Mouse (Mus musculus) neural tube, embryonic 12.5 days (tissue): ENCODE results near the gene Hivep3. TPM values are rescaled to one million over a fixed set of nuclear protein-coding genes. Genes with fewer than 3 reads are reported as not detected.

Experiments used
- ATAC-seq: fragments of 200-750 bp; cut with Nextera tagmentation; 2 replicates; pipeline ENCODE4 v1.8.0; 2017; ENCODE audit warnings: low read depth, mild to moderate bottlenecking, moderate TSS enrichment, moderate library complexity; ENCODE audit not compliant: low FRiP score
- H3K27ac ChIP-seq: fragments of 300-500 bp; sonication (generic); 2 replicates; pipeline ENCODE4 v1.5.1; 2016
- H3K27me3 ChIP-seq: fragments of 300-500 bp; sonication (generic); replicated peaks from 2 replicates; pipeline ENCODE4 v1.6.1; 2016; ENCODE audit warnings: mild to moderate bottlenecking
- H3K36me3 ChIP-seq: fragments of 300-500 bp; sonication (generic); 2 replicates; pipeline ENCODE4 v1.6.1; 2016; ENCODE audit warnings: mild to moderate bottlenecking
- H3K4me1 ChIP-seq: fragments of 300-500 bp; sonication (generic); 2 replicates; pipeline ENCODE4 v1.6.1; 2016
- H3K4me2 ChIP-seq: fragments of 300-500 bp; sonication (generic); replicated peaks from 2 replicates; pipeline ENCODE4 v1.6.1; 2016; ENCODE audit warnings: mild to moderate bottlenecking
- H3K4me3 ChIP-seq: fragments of 300-500 bp; sonication (generic); 2 replicates; pipeline ENCODE4 v1.5.1; 2016
- H3K9ac ChIP-seq: fragments of 300-500 bp; sonication (generic); 2 replicates; pipeline ENCODE4 v1.6.1; 2016; ENCODE audit warnings: mild to moderate bottlenecking
- H3K9me3 ChIP-seq: fragments of 300-500 bp; sonication (generic); 2 replicates; pipeline ENCODE4 v1.6.1; 2016; ENCODE audit warnings: mild to moderate bottlenecking
- WGBS: fragments of 180-500 bp; shearing (Covaris S2); methylation state at CpG from one replicate; pipeline ENCODE4 v1.1.7; 2016; 5-methylcytosine and 5-hydroxymethylcytosine counted together
- polyA plus RNA-seq: library from polyadenylated mRNA; unstranded; fragments of >200 nt; fragmentation: Nextera tagmentation; extraction: Ambion mirVana; gene quantifications from 2 replicates; pipeline ENCODE4 v1.2.1, GENCODE M21; 2016

Hivep3 gene
- polyA plus RNA-seq, 1 experiment from 2014 or later = 11.9 TPM

DNA sequence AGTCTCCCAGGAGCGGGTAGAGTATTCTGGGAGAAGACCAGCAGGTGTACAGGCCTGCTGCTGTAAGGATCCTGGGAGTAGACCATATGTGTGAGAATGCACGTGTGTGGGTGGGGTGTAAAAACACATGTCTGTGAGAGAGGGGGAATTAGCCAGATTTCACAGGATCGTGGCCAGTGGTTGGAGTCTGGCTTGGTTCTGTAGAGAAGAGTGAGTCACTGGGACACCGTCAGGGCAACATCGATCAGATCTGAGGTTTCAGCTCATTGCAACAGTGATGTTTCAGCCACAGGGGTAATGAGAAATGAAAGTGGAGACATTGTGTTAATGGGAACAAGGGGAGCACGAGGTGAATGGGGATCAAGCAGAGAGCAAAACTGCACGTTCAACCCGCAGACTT, 189.4 kb downstream of the Hivep3 start:
- H3K27ac ChIP-seq = no peak overlapping the region
- H3K27me3 ChIP-seq = no peaks in the 10 kb centered on the region
- no peak for ATAC-seq
- no peak overlapping the region for H3K4me3 ChIP-seq
- peaks cover 4% of the 10 kb centered on the region; the same call in 1 of the 2 replicates for H3K9me3 ChIP-seq
- H3K36me3 ChIP-seq = no peaks in the 10 kb centered on the region
- 93% methylated on average over 8 of the region's 8 CpGs for WGBS
- no peak overlapping the region for H3K9ac ChIP-seq
- no peaks in the 10 kb centered on the region for H3K4me1 ChIP-seq
- H3K4me2 ChIP-seq = no peak overlapping the region

GRCm38 (mm10) chr4:119923410-119923809, 189.8 kb downstream of the Hivep3 start:
- no peaks in the 10 kb centered on the region for H3K36me3 ChIP-seq
- H3K27ac ChIP-seq = no peak overlapping the region
- no peak overlapping the region for H3K4me2 ChIP-seq
- no peak overlapping the region for H3K9ac ChIP-seq
- peaks cover 4% of the 10 kb centered on the region; the same call in 1 of the 2 replicates for H3K9me3 ChIP-seq
- 83% methylated on average over 3 of the region's 3 CpGs for WGBS
- H3K27me3 ChIP-seq = no peaks in the 10 kb centered on the region
- ATAC-seq = no peak
- H3K4me3 ChIP-seq = no peak overlapping the region
- H3K4me1 ChIP-seq = no peaks in the 10 kb centered on the region

- Histone ChIP-seq H3K9me3 (peaks cover 4% of the 10 kb centered on the region; the same call in 1 of the 2 replicates), H3K4me3 (no peak overlapping the region), H3K27me3 (no peaks in the 10 kb centered on the region), H3K4me2 (no peak overlapping the region), H3K9ac (no peak overlapping the region), H3K4me1 (no peaks in the 10 kb centered on the region), H3K36me3 (no peaks in the 10 kb centered on the region), H3K27ac (no peak overlapping the region)
- ATAC-seq = no peak
Measured at GRCm38 (mm10) chr4:119925052-119925451, 191.5 kb downstream of the Hivep3 start.

DNA sequence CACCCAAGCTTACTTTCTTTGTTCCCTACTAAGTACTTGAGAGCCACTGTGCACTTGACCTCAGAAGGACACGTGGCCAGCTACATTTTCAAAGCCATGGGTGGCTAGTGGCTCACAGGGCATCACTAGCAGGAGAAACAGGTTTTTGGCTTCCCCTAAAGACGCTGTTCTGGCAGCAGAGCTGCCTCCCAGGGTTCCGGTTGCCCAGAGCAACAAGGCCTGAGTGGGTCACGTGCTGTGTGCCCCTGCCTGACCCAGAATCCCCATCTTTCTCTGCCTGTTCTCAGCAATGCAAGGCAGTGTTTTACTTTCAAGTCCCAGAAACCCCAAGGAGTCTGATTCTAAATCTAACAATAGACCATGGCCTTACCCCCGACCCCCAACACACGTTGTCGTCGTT, 198.3 kb downstream of the Hivep3 start:
- Histone ChIP-seq H3K4me2 (peak overlapping the region; percentile 29; the same call in 1 of the 2 replicates), H3K9ac (no peak overlapping the region), H3K4me3 (no peak overlapping the region), H3K9me3 (no peaks in the 10 kb centered on the region), H3K36me3 (no peaks in the 10 kb centered on the region), H3K27me3 (0 out of 2 replicates have a peak, but pooled peaks cover 3% of the 10 kb centered on the region), H3K27ac (peak overlapping the region; percentile 21; the same call in 1 of the 2 replicates), H3K4me1 (peaks cover 23% of the 10 kb centered on the region)
- WGBS = 14% methylated on average over 8 of the region's 8 CpGs
- peak; percentile 67 for ATAC-seq

DNA sequence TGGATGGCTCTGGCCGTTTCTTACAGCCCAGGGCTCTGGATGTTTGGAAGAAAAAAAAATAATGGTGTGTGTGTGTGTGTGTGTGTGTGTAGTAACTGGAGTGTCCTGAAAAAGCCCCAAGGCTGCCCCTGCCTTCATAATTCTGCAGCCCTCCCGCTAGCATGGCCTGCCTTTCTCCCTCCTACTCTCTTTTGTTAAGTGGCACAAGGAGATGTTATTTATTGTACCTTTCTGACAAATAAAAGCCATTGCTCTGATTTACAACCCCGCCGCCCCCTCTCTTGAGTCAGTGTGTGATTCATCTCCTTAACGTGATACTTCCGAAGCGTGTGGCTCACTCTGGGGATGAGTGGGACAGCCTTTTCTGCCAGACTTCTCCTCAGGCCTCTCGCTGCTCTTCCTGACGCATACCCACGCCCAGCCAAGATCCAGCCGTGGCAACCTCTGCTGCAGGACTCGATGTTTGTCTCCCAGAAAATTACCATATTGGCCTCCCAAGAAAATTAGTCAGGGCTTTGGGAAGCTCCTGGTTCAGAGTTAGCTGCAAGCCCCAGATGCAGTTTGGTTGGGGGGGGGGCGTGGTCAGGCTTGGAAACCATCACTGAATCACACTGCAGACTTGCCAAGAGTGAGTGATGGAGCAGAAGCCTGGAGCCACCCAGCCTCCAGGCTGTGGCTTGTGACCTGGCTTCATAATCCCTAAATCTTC, 199.1 kb downstream of the Hivep3 start:
- Histone ChIP-seq H3K27me3 (0 out of 2 replicates have a peak, but pooled peaks cover 3% of the 10 kb centered on the region), H3K4me3 (no peak overlapping the region), H3K36me3 (no peaks in the 10 kb centered on the region), H3K4me2 (peak overlapping the region; percentile 29), H3K9ac (no peak overlapping the region), H3K9me3 (no peaks in the 10 kb centered on the region), H3K27ac (peak overlapping the region; percentile 21; the same call in 1 of the 2 replicates), H3K4me1 (peaks cover 27% of the 10 kb centered on the region)
- 11% methylated on average over 13 of the region's 13 CpGs for WGBS
- peak; percentile 86 for ATAC-seq

DNA sequence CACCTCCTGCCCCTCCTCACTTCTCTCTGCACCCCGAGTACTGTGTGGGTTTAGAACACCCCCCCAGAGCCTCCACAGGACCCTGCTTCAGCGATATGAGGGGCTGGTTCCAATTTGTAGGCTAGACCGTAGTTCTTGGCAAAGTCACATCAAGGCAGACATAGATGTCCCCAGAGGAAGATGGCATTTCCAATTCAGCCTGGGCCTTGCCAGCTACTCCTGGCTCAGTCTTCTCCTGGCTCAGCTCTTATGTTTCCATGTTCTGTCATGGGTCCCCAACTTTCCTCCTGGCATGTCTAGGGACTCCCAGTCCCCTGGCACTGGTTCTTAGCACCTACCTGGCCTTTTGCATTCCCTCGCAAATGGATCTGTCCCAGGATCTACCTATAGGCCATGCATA, 201.3 kb downstream of the Hivep3 start:
- H3K4me2 ChIP-seq = no peak overlapping the region
- no peak overlapping the region for H3K27ac ChIP-seq
- no peak overlapping the region for H3K9ac ChIP-seq
- H3K4me3 ChIP-seq = no peak overlapping the region
- ATAC-seq = no peak
- no peaks in the 10 kb centered on the region for H3K36me3 ChIP-seq
- 83% methylated on average over 4 of the region's 4 CpGs for WGBS
- no peaks in the 10 kb centered on the region for H3K9me3 ChIP-seq
- 0 out of 2 replicates have a peak, but pooled peaks cover 3% of the 10 kb centered on the region for H3K27me3 ChIP-seq
- peaks cover 31% of the 10 kb centered on the region for H3K4me1 ChIP-seq

- Histone ChIP-seq H3K27ac (no peak overlapping the region), H3K4me1 (peaks cover 14% of the 10 kb centered on the region), H3K36me3 (no peaks in the 10 kb centered on the region), H3K27me3 (0 out of 2 replicates have a peak, but pooled peaks cover 3% of the 10 kb centered on the region), H3K4me3 (no peak overlapping the region), H3K9ac (no peak overlapping the region), H3K9me3 (no peaks in the 10 kb centered on the region), H3K4me2 (no peak overlapping the region)
- peak; percentile 54; the same call in 1 of the 2 replicates for ATAC-seq
- WGBS = 62% methylated on average over 7 of the region's 7 CpGs
Measured at GRCm38 (mm10) chr4:119937876-119938275, 204.3 kb downstream of the Hivep3 start.

- Histone ChIP-seq H3K27me3 (0 out of 2 replicates have a peak, but pooled peaks cover 3% of the 10 kb centered on the region), H3K36me3 (no peaks in the 10 kb centered on the region), H3K4me1 (peaks cover 8% of the 10 kb centered on the region; the same call in 1 of the 2 replicates), H3K27ac (no peak overlapping the region), H3K9me3 (no peaks in the 10 kb centered on the region), H3K4me3 (no peak overlapping the region), H3K9ac (no peak overlapping the region), H3K4me2 (no peak overlapping the region)
- no peak for ATAC-seq
- 83% methylated on average over 4 of the region's 4 CpGs for WGBS
Measured at GRCm38 (mm10) chr4:119938518-119938917, 204.9 kb downstream of the Hivep3 start.

GRCm38 (mm10) chr4:119939786-119940185, 206.2 kb downstream of the Hivep3 start:
- WGBS = 82% methylated on average over 6 of the region's 6 CpGs
- no peaks in the 10 kb centered on the region for H3K36me3 ChIP-seq
- no peak overlapping the region for H3K27ac ChIP-seq
- ATAC-seq = no peak
- no peak overlapping the region for H3K9ac ChIP-seq
- H3K27me3 ChIP-seq = 0 out of 2 replicates have a peak, but pooled peaks cover 3% of the 10 kb centered on the region
- peaks cover 8% of the 10 kb centered on the region; the same call in 1 of the 2 replicates for H3K4me1 ChIP-seq
- H3K4me2 ChIP-seq = no peak overlapping the region
- no peak overlapping the region for H3K4me3 ChIP-seq
- 0 out of 2 replicates have a peak, but pooled peaks cover 2% of the 10 kb centered on the region for H3K9me3 ChIP-seq

DNA sequence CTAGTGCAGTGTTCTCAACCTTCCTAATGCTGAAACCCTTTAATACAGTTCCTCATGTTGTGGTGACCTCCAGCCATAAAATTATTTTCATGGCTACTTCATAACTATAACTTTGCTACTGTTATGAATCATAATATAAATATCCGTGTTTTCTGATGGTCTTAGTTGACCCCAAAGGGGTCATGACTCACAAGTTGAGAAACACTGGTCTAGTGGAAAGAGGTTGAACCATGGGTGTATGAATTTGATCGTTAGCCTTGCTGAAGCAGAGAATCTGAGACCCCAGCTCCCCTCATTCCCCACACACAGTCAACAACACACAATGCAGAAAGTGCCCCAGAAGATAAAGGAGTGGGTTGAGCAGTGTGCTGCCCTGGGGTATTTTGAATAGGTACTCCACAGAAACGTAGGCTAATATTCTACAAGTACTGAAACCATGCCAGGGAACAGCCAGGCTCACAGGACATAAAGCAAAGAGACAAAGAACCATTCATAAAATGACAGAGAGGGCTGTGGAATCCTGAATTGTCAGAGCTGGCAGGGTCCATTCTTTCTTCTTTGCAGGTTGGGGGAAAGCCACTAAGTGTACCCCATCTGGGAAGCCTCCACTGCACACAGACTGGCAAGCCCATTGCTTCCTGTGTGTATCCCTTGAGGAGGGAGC, 212.8 kb downstream of the Hivep3 start:
- H3K4me2 ChIP-seq = no peak overlapping the region
- ATAC-seq = no peak
- peaks cover 11% of the 10 kb centered on the region for H3K9me3 ChIP-seq
- H3K27me3 ChIP-seq = no peaks in the 10 kb centered on the region
- H3K9ac ChIP-seq = no peak overlapping the region
- H3K4me3 ChIP-seq = no peak overlapping the region
- H3K36me3 ChIP-seq = no peaks in the 10 kb centered on the region
- peaks cover 5% of the 10 kb centered on the region; the same call in 1 of the 2 replicates for H3K4me1 ChIP-seq
- H3K27ac ChIP-seq = no peak overlapping the region
- 59% methylated on average over 3 of the region's 3 CpGs for whole genome bisulfite sequencing

DNA sequence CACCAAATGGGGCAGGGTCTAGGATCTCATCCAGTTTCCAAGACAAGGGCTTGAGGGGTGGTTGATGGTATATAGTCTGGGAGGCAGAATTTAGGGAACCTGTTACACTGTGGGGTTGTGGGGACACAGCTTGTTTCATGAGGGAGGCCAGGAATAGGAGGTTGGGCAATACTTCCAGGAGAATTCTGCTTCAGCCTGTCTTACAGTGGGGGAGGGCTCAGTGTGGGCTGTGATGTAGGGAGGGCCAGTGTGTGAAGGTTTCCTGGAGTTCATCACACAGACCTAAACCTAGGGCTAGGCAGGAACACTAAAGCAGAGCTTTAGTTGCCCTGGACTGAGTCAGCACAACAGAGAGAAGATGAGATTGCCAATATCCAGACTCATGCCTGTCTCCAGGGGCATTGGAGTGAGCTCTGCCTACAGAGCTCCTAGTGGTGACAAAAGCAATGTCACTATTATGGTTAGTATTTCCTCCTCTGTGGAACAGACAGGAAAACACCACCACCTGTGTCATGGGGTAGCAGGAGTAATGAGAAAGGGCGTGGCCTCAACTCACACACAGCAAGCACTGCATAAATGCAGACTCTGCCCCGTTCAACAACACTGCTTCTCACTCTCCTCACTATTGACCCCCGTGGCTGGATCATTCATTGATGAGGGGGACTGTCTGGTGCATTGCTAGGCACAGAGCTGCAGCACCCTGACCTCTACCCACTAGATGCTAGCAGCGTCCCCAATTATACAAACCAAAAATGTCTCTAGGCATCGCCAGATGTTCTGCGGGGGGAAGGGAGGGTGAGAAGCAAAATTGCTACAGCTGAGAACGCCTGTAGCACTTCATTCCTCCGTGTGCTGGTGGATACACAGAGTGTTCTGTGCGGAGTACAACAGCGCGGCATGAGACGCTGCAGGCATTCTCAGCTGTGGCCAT, 213.9 kb downstream of the Hivep3 start:
- WGBS = 76% methylated on average over 12 of the region's 12 CpGs

More for the DNA sequence above, 213.9 kb downstream of the Hivep3 start:
- Histone ChIP-seq H3K4me2 (no peak overlapping the region), H3K9me3 (peaks cover 11% of the 10 kb centered on the region), H3K27me3 (no peaks in the 10 kb centered on the region), H3K4me1 (peaks cover 5% of the 10 kb centered on the region; the same call in 1 of the 2 replicates), H3K36me3 (no peaks in the 10 kb centered on the region), H3K9ac (no peak overlapping the region), H3K4me3 (no peak overlapping the region), H3K27ac (no peak overlapping the region)
- no peak for ATAC-seq
